Mouse (Mus musculus) liver, embryonic 14.5 days (tissue): ENCODE results near the gene Gipc2. TPM values are rescaled to one million over a fixed set of nuclear protein-coding genes. Genes with fewer than 3 reads are reported as not detected.

Source experiments
- ATAC-seq: fragments of 200-750 bp; cut with Nextera tagmentation; 2 replicates; pipeline ENCODE4 v1.8.0; 2017; ENCODE audit warnings: moderate number of reproducible peaks, mild to moderate bottlenecking, moderate library complexity; ENCODE audit not compliant: insufficient read depth
- DNase-seq, 3 experiments: peaks; one replicate each; pipeline ENCODE4 v3.0.0-alpha.2; 2012 to 2013; ENCODE audit warnings: low read depth in 3 of 3, low spot score in 3 of 3
- H3K27ac ChIP-seq: fragments of 300-500 bp; sonication (generic); 2 replicates; pipeline ENCODE4 v1.5.1; 2014; ENCODE audit warnings: moderate library complexity, mild to moderate bottlenecking, control low read depth, inconsistent platforms
- H3K27me3 ChIP-seq: fragments of 300-500 bp; sonication (generic); 2 replicates; pipeline ENCODE4 v1.6.1; 2014; ENCODE audit warnings: mild to moderate bottlenecking, low read length, moderate library complexity; ENCODE audit not compliant: control insufficient read depth, insufficient read depth
- H3K36me3 ChIP-seq: fragments of 300-500 bp; sonication (generic); replicated peaks from 2 replicates; pipeline ENCODE4 v1.6.1; 2014; ENCODE audit warnings: low read depth; ENCODE audit not compliant: control insufficient read depth, insufficient read depth
- H3K4me1 ChIP-seq, 2 experiments: fragments of 200-500 bp in 1 of 2; fragments of 300-500 bp in 1 of 2; sonication (generic) in 1 of 2; replicated peaks; 2 replicates each; pipeline ENCODE4 v1.6.1; 2012 to 2014; ENCODE audit warnings: antibody characterized with exemption in 1 of 2, inconsistent platforms in 1 of 2, low read length in 1 of 2; ENCODE audit not compliant: control insufficient read depth in 2 of 2, insufficient read depth in 2 of 2
- H3K4me2 ChIP-seq: fragments of 300-500 bp; sonication (generic); 2 replicates; pipeline ENCODE4 v1.6.1; 2014; ENCODE audit warnings: low read depth, mild to moderate bottlenecking, control low read depth, moderate library complexity
- H3K4me3 ChIP-seq, 2 experiments: fragments of 200-500 bp in 1 of 2; fragments of 300-500 bp in 1 of 2; sonication (generic) in 1 of 2; 2 replicates each; pipeline ENCODE4 v1.5.1; 2012 to 2014; ENCODE audit warnings: low read depth in 2 of 2, low read length in 2 of 2, mild to moderate bottlenecking in 2 of 2, control low read depth in 1 of 2, inconsistent platforms in 1 of 2, moderate library complexity in 1 of 2; ENCODE audit not compliant: insufficient read depth in 1 of 2
- H3K9ac ChIP-seq: fragments of 300-500 bp; sonication (generic); replicated peaks from 2 replicates; pipeline ENCODE4 v1.6.1; 2014; ENCODE audit warnings: mild to moderate bottlenecking, control low read depth, moderate library complexity
- H3K9me3 ChIP-seq: fragments of 300-500 bp; sonication (generic); 2 replicates; pipeline ENCODE4 v1.6.1; 2016; ENCODE audit warnings: low read length, mixed read lengths; ENCODE audit not compliant: control insufficient read depth
- CTCF ChIP-seq: IDR thresholded peaks from 2 replicates; pipeline ENCODE4 v1.5.1; 2016; ENCODE audit warnings: antibody characterized with exemption, low read depth, control low read depth
- EP300 ChIP-seq: IDR thresholded peaks from 2 replicates; pipeline ENCODE4 v1.6.1; 2016; ENCODE audit warnings: antibody characterized with exemption, low read depth
- WGBS: fragments of 180-500 bp; shearing (Covaris S2); extraction: QIAGEN DNeasy Blood & Tissue Kit; methylation state at CpG from one replicate; pipeline ENCODE4 v1.1.7; 2014; ENCODE audit not compliant: insufficient replicate concordance; 5-methylcytosine and 5-hydroxymethylcytosine counted together
- polyA plus RNA-seq, 2 experiments: library from polyadenylated mRNA; depleted of rRNA in 1 of 2; stranded (reverse) in 1 of 2; unstranded in 1 of 2; fragments of >200 nt; fragmentation: Nextera tagmentation in 1 of 2; extraction: Ambion mirVana in 1 of 2; gene quantifications; 2 replicates each; pipeline versions ENCODE4 v1.2.1 to v1.2.3; 2012 to 2014

The Gipc2 gene
- polyA plus RNA-seq, 2 experiments: 7.7 to 16.9 TPM

- peak; percentile 92 to 93 (median 93) for DNase-seq
- WGBS: under 1% methylated on average over 17 of the region's 17 CpGs
- TF ChIP-seq EP300 (no peak; the same call in 1 of the 2 replicates), CTCF (peak; percentile 27; the same call in 1 of the 2 replicates)
- H3K4me3 ChIP-seq: peak overlapping the region; percentile 94 to 95
- H3K36me3 ChIP-seq: no peaks in the 10 kb centered on the region
- peak overlapping the region; percentile 99 for H3K27ac ChIP-seq
- ATAC-seq: peak; percentile 89
- peak overlapping the region; percentile 58 for H3K4me2 ChIP-seq
- H3K9me3 ChIP-seq: no peaks in the 10 kb centered on the region
- no peaks in the 10 kb centered on the region for H3K27me3 ChIP-seq
- peaks cover 22 to 23% of the 10 kb centered on the region in 2 experiments for H3K4me1 ChIP-seq
- H3K9ac ChIP-seq: peak overlapping the region; percentile 97
Measured at GRCm38 (mm10) chr3:152193635-152194097, 27.6 kb upstream of the Gipc2 start.

GRCm38 (mm10) chr3:152193177-152193576 is 27.1 kb upstream of the Gipc2 start:
- Histone ChIP-seq H3K9me3 (no peaks in the 10 kb centered on the region), H3K27me3 (no peaks in the 10 kb centered on the region)
- ATAC-seq: no peak

GRCm38 (mm10) chr3:152192238-152192931 is 26.4 kb upstream of the Gipc2 start:
- Histone ChIP-seq H3K9ac (peak overlapping the region; percentile 96), H3K9me3 (no peaks in the 10 kb centered on the region), H3K4me3 (peak overlapping the region; percentile 94 to 95), H3K27ac (peak overlapping the region; percentile 81), H3K36me3 (no peaks in the 10 kb centered on the region; the same call in 1 of the 2 replicates), H3K4me2 (peak overlapping the region; percentile 87), H3K4me1 (peaks cover 22% of the 10 kb centered on the region in 2 experiments), H3K27me3 (no peaks in the 10 kb centered on the region)
- no peak for ATAC-seq
- TF ChIP-seq CTCF: no peak
- TF ChIP-seq EP300: no peak
- 11% methylated on average over 10 of the region's 11 CpGs for WGBS
- DNase-seq: peak in 1 of 3 experiments; percentile 39

More at GRCm38 (mm10) chr3:152193177-152193576, 27.1 kb upstream of the Gipc2 start:
- Histone ChIP-seq H3K4me3 (peak overlapping the region; percentile 94 to 95), H3K27ac (peak overlapping the region; percentile 99), H3K4me1 (peaks cover 22 to 24% of the 10 kb centered on the region in 2 experiments), H3K36me3 (no peaks in the 10 kb centered on the region), H3K9ac (peak overlapping the region; percentile 97), H3K4me2 (peak overlapping the region; percentile 58)
- 2% methylated on average over 7 of the region's 7 CpGs for WGBS
- TF ChIP-seq EP300: no peak
- TF ChIP-seq CTCF: no peak
- peak in 1 of 3 experiments; percentile 31 for DNase-seq

- 9% methylated on average over 6 of the region's 6 CpGs for WGBS
- H3K9me3 ChIP-seq: no peaks in the 10 kb centered on the region
- peaks cover under 1% of the 10 kb centered on the region for H3K36me3 ChIP-seq
- peak overlapping the region; percentile 96 for H3K9ac ChIP-seq
- ATAC-seq: peak; percentile 43
- peak overlapping the region; percentile 94 to 95 for H3K4me3 ChIP-seq
- H3K4me2 ChIP-seq: peak overlapping the region; percentile 87
- TF ChIP-seq EP300 (no peak), CTCF (0 out of 2 replicates have a peak, but pooled peaks have one; percentile 28)
- H3K27me3 ChIP-seq: no peaks in the 10 kb centered on the region
- peaks cover 17 to 19% of the 10 kb centered on the region in 2 experiments for H3K4me1 ChIP-seq
- peak overlapping the region; percentile 81 for H3K27ac ChIP-seq
- DNase-seq: peak in 1 of 3 experiments; percentile 55
Measured at GRCm38 (mm10) chr3:152191791-152192237, 25.8 kb upstream of the Gipc2 start.
